Mouse (Mus musculus) MEL (cell line): ENCODE data around the gene Anxa9. TPM values are rescaled to one million over a fixed set of nuclear protein-coding genes. Genes with fewer than 3 reads are reported as not detected.

Source experiments
- DNase-seq: peaks from one replicate; pipeline ENCODE4 v3.0.0; 2011; ENCODE audit warnings: low read depth, low spot score
- H3K27ac ChIP-seq: 2 replicates; pipeline ENCODE4 v1.5.1; 2012; ENCODE audit warnings: low read depth, mild to moderate bottlenecking, control low read depth, low read length, moderate library complexity; ENCODE audit not compliant: control insufficient read depth
- H3K27me3 ChIP-seq, 2 experiments: fragments of 150-350 bp in 1 of 2; sonication (generic) in 1 of 2; 2 replicates each; pipeline ENCODE4 v1.6.1; 2012; ENCODE audit warnings: low read length in 2 of 2, mild to moderate bottlenecking in 2 of 2, improper control_type of control experiment in 1 of 2, moderate library complexity in 1 of 2; ENCODE audit not compliant: insufficient read depth in 2 of 2, control insufficient read depth in 1 of 2
- H3K36me3 ChIP-seq, 2 experiments: 2 replicates each; pipeline ENCODE4 v1.6.1; 2012 to 2014; ENCODE audit warnings: low read length in 2 of 2, improper control_type of control experiment in 1 of 2, inconsistent platforms in 1 of 2, mild to moderate bottlenecking in 1 of 2; ENCODE audit not compliant: insufficient read depth in 2 of 2, control insufficient read depth in 1 of 2
- H3K4me1 ChIP-seq, 2 experiments: fragments of 150-350 bp in 1 of 2; sonication (generic) in 1 of 2; 2 replicates each; pipeline ENCODE4 v1.6.1; 2012; ENCODE audit warnings: low read length in 2 of 2, improper control_type of control experiment in 1 of 2, mild to moderate bottlenecking in 1 of 2; ENCODE audit not compliant: insufficient read depth in 2 of 2, control insufficient read depth in 1 of 2
- H3K4me3 ChIP-seq, 2 experiments: fragments of 150-350 bp in 1 of 2; sonication (generic) in 1 of 2; 2 replicates each; pipeline ENCODE4 v1.5.1; 2012; ENCODE audit warnings: low read depth in 2 of 2, low read length in 2 of 2, mild to moderate bottlenecking in 2 of 2, moderate library complexity in 2 of 2, control low read depth in 1 of 2, improper control_type of control experiment in 1 of 2; ENCODE audit not compliant: control insufficient read depth in 1 of 2, insufficient read depth in 1 of 2
- H3K79me2 ChIP-seq: 2 replicates; pipeline ENCODE4 v1.6.1; 2012; ENCODE audit warnings: mild to moderate bottlenecking, low read length, moderate library complexity; ENCODE audit not compliant: control insufficient read depth, poor library complexity, insufficient read depth
- H3K9ac ChIP-seq: 2 replicates; pipeline ENCODE4 v1.6.1; 2012; ENCODE audit warnings: low read depth, mild to moderate bottlenecking, control low read depth, low read length, moderate library complexity; ENCODE audit not compliant: control insufficient read depth, poor library complexity, severe bottlenecking
- H3K9me3 ChIP-seq: fragments of 150-350 bp; sonication (generic); replicated peaks from 2 replicates; pipeline ENCODE4 v1.6.1; 2012; ENCODE audit warnings: mild to moderate bottlenecking, low read length, improper control_type of control experiment, moderate library complexity; ENCODE audit not compliant: insufficient read depth
- CHD2 ChIP-seq: IDR thresholded peaks from 2 replicates; pipeline ENCODE4 v1.6.1; 2011; ENCODE audit warnings: low read length, improper control_type of control experiment
- CTCF ChIP-seq, 3 experiments: IDR thresholded peaks in 2 of 3; conservative IDR thresholded peaks in 1 of 3; 2 replicates each; pipeline ENCODE4 v1.5.1; 2011 to 2012; ENCODE audit warnings: low read length in 3 of 3, low read depth in 2 of 3, mild to moderate bottlenecking in 2 of 3, improper control_type of control experiment in 1 of 3, inconsistent platforms in 1 of 3, mixed read lengths in 1 of 3, moderate library complexity in 1 of 3; ENCODE audit not compliant: control insufficient read depth in 1 of 3, insufficient read depth in 1 of 3, poor library complexity in 1 of 3, severe bottlenecking in 1 of 3
- MAFK ChIP-seq: IDR thresholded peaks from 2 replicates; pipeline ENCODE4 v1.6.1; 2011; ENCODE audit warnings: low read depth, mild to moderate bottlenecking, low read length, improper control_type of control experiment, borderline replicate concordance
- MYB ChIP-seq: IDR thresholded peaks from 2 replicates; pipeline ENCODE4 v1.6.1; 2011; ENCODE audit warnings: mild to moderate bottlenecking, low read depth, low read length, improper control_type of control experiment
- POLR2A ChIP-seq, 2 experiments: IDR thresholded peaks; 2 replicates each; pipeline ENCODE4 v1.6.1; 2011 to 2012; ENCODE audit warnings: low read length in 2 of 2, mild to moderate bottlenecking in 2 of 2, control low read depth in 1 of 2, improper control_type of control experiment in 1 of 2, low read depth in 1 of 2, moderate library complexity in 1 of 2; ENCODE audit not compliant: control insufficient read depth in 1 of 2, insufficient read depth in 1 of 2, poor library complexity in 1 of 2
- SIN3A ChIP-seq: IDR thresholded peaks from 2 replicates; pipeline ENCODE4 v1.6.1; 2012; ENCODE audit warnings: low read length, improper control_type of control experiment, inconsistent platforms
- TAL1 ChIP-seq: IDR thresholded peaks from 2 replicates; pipeline ENCODE4 v1.6.1; 2012; ENCODE audit warnings: mild to moderate bottlenecking, inconsistent platforms, low read length, moderate library complexity, mixed read lengths
- USF1 ChIP-seq: IDR thresholded peaks from 2 replicates; pipeline ENCODE4 v1.6.1; 2014; ENCODE audit warnings: low read depth, mild to moderate bottlenecking, inconsistent platforms, low read length, improper control_type of control experiment, moderate library complexity
- ZC3H11A ChIP-seq: IDR thresholded peaks from 2 replicates; pipeline ENCODE4 v1.6.1; 2012; ENCODE audit warnings: low read depth, mild to moderate bottlenecking, inconsistent platforms, low read length, improper control_type of control experiment
- ZMIZ1 ChIP-seq: IDR thresholded peaks from 2 replicates; pipeline ENCODE4 v1.6.1; 2012; ENCODE audit warnings: low read depth, mild to moderate bottlenecking, inconsistent platforms, low read length, improper control_type of control experiment, moderate library complexity
- polyA plus RNA-seq, 2 experiments: library from polyadenylated mRNA; stranded (reverse) in 1 of 2; unstranded in 1 of 2; fragments of >175 nt in 1 of 2; fragments of >200 nt in 1 of 2; gene quantifications; 2 replicates each; pipeline versions ENCODE4 v1.2.1 to v1.2.4; 2012; ENCODE audit warnings: low replicate concordance in 2 of 2, low read depth in 1 of 2; ENCODE audit not compliant: insufficient read length in 2 of 2, insufficient read depth in 1 of 2, missing spikeins in 1 of 2
- total RNA-seq: library from RNA; depleted of rRNA; stranded (reverse); fragments of 300-350 nt; gene quantifications from 2 replicates; pipeline ENCODE4 v1.2.3, GENCODE M21; 2012

The Anxa9 gene
- total and polyA plus RNA-seq, 3 experiments, result 7.7 to 33.9 TPM; not detected in 1

- no peak for DNase-seq
- Histone ChIP-seq H3K27ac (no peak overlapping the region), H3K36me3 (peaks cover 8 to 25% of the 10 kb centered on the region in 2 experiments), H3K9me3 (no peaks in the 10 kb centered on the region), H3K4me1 (peaks cover 3 to 8% of the 10 kb centered on the region in 2 experiments; a peak in 3 of 4 replicates), H3K9ac (no peak overlapping the region), H3K79me2 (peaks cover 2% of the 10 kb centered on the region; the same call in 1 of the 2 replicates), H3K4me3 (no peak overlapping the region), H3K27me3 (no peaks in the 10 kb centered on the region)
- TF ChIP-seq ZC3H11A (no peak), CHD2 (no peak), USF1 (no peak), TAL1 (0 out of 2 replicates have a peak, but pooled peaks have one; percentile 3), SIN3A (no peak), MYB (no peak)
These were observed 12.7 kb downstream of the Anxa9 start for GRCm38 (mm10) chr3:95294316-95294715.

GRCm38 (mm10) chr3:95293537-95293936, 13.4 kb downstream of the Anxa9 start:
- H3K36me3 ChIP-seq, result peaks cover 10 to 28% of the 10 kb centered on the region in 2 experiments
- H3K9me3 ChIP-seq, result no peaks in the 10 kb centered on the region
- peak; percentile 51 for DNase-seq
- H3K4me3 ChIP-seq, result no peak overlapping the region
- TF ChIP-seq CTCF (IDR thresholded peaks at IDR 0.05 in 2 of 3, conservative IDR thresholded peaks at IDR 0.05 in 1 of 3; ENCODE audit: control insufficient read depth in 1 of 3, insufficient read depth in 1 of 3, low read depth in 2 of 3, low read length in 3 of 3, poor library complexity in 1 of 3, severe bottlenecking in 1 of 3) (peak in 1 of 3 experiments; percentile 2; a peak in 1 of 6 replicates), MAFK (no peak), POLR2A (IDR thresholded peaks at IDR 0.05; ENCODE audit: control insufficient read depth in 1 of 2, insufficient read depth in 1 of 2, low read depth in 1 of 2, low read length in 2 of 2, poor library complexity in 1 of 2) (peak in 1 of 2 experiments; percentile 38; a peak in 2 of 4 replicates)
- H3K9ac ChIP-seq, result no peak overlapping the region
- peaks cover 3 to 8% of the 10 kb centered on the region in 2 experiments; a peak in 3 of 4 replicates for H3K4me1 ChIP-seq
- peaks cover 5% of the 10 kb centered on the region; the same call in 1 of the 2 replicates for H3K79me2 ChIP-seq
- H3K27ac ChIP-seq, result no peak overlapping the region
- no peaks in the 10 kb centered on the region for H3K27me3 ChIP-seq

GRCm38 (mm10) chr3:95292899-95293298, 14.1 kb downstream of the Anxa9 start:
- Histone ChIP-seq H3K27me3 (no peaks in the 10 kb centered on the region), H3K79me2 (peaks cover 9% of the 10 kb centered on the region; the same call in 1 of the 2 replicates), H3K9me3 (no peaks in the 10 kb centered on the region), H3K36me3 (peaks cover 10 to 31% of the 10 kb centered on the region in 2 experiments), H3K4me1 (peaks cover 3 to 8% of the 10 kb centered on the region in 2 experiments; a peak in 3 of 4 replicates), H3K4me3 (no peak overlapping the region), H3K9ac (no peak overlapping the region)
- DNase-seq, result no peak
- TF ChIP-seq CTCF (IDR thresholded peaks at IDR 0.05 in 2 of 3, conservative IDR thresholded peaks at IDR 0.05 in 1 of 3; ENCODE audit: control insufficient read depth in 1 of 3, insufficient read depth in 1 of 3, low read depth in 2 of 3, low read length in 3 of 3, poor library complexity in 1 of 3, severe bottlenecking in 1 of 3) (no peak), ZMIZ1 (0 out of 2 replicates have a peak, but pooled peaks have one; percentile 53)
- TF ChIP-seq, all 39 proteins: peak for 1
- no peak overlapping the region for H3K27ac ChIP-seq
